Mouse (Mus musculus): ENCODE measurements around the gene Pak1ip1. TPM values are rescaled to one million over a fixed set of nuclear protein-coding genes. Genes with fewer than 3 reads are reported as not detected.

The Pak1ip1 gene
- polyA plus RNA-seq (2015; fragmentation: Nextera tagmentation; extraction: Ambion mirVana), result 55.5 and 55.8 TPM in 2 replicates

- under 1% methylated on average over 58 of the region's 58 CpGs for WGBS
- Histone ChIP-seq H3K4me1 (peaks cover 16% of the 10 kb centered on the region; the same call in 1 of the 2 replicates), H3K9ac (peak within 1 kb of the TSS; percentile 89), H3K27ac (peak within 1 kb of the TSS; percentile 100), H3K4me2 (peak within 1 kb of the TSS; percentile 87), H3K9me3 (no peaks in the 10 kb centered on the region), H3K4me3 (peak within 1 kb of the TSS; percentile 97), H3K27me3 (no peaks in the 10 kb centered on the region), H3K36me3 (peaks cover 18% of the 10 kb centered on the region)
- ATAC-seq (ENCODE audit: insufficient number of reproducible peaks, low FRiP score, low TSS enrichment, low read depth), result peak; percentile 92
Observed at GRCm38 (mm10) chr13:41000926-41001639, at the start of gene Pak1ip1. Gene Pak1ip1 (plus strand): TSS chr13:41001023.

- no peak for ATAC-seq (ENCODE audit: insufficient number of reproducible peaks, low FRiP score, low TSS enrichment, low read depth)
- Histone ChIP-seq H3K36me3 (no peaks in the 10 kb centered on the region), H3K27me3 (no peaks in the 10 kb centered on the region), H3K27ac (no peak overlapping the region), H3K4me1 (no peaks in the 10 kb centered on the region), H3K4me2 (no peak overlapping the region), H3K4me3 (no peak overlapping the region), H3K9ac (no peak overlapping the region), H3K9me3 (no peaks in the 10 kb centered on the region)
- WGBS, result 79% methylated on average over 10 of the region's 10 CpGs
Observed at GRCm38 (mm10) chr13:40951386-40951976, 49.3 kb upstream of the Pak1ip1 start.

GRCm38 (mm10) chr13:40953231-40953630 lies 47.6 kb upstream of the Pak1ip1 start:
- no peak overlapping the region for H3K9ac ChIP-seq
- WGBS, result 71% methylated on average over 6 of the region's 6 CpGs
- H3K9me3 ChIP-seq, result no peaks in the 10 kb centered on the region
- H3K27me3 ChIP-seq, result no peaks in the 10 kb centered on the region
- no peak overlapping the region for H3K4me2 ChIP-seq
- ATAC-seq (ENCODE audit: insufficient number of reproducible peaks, low FRiP score, low TSS enrichment, low read depth), result no peak
- no peaks in the 10 kb centered on the region for H3K4me1 ChIP-seq
- H3K4me3 ChIP-seq, result no peak overlapping the region
- no peaks in the 10 kb centered on the region for H3K36me3 ChIP-seq
- no peak overlapping the region for H3K27ac ChIP-seq

GRCm38 (mm10) chr13:40955773-40956172 lies 45.0 kb upstream of the Pak1ip1 start:
- Histone ChIP-seq H3K4me1 (no peaks in the 10 kb centered on the region), H3K4me3 (no peak overlapping the region), H3K36me3 (no peaks in the 10 kb centered on the region), H3K9me3 (no peaks in the 10 kb centered on the region), H3K27ac (no peak overlapping the region), H3K27me3 (no peaks in the 10 kb centered on the region), H3K9ac (no peak overlapping the region), H3K4me2 (no peak overlapping the region)
- no peak for ATAC-seq (ENCODE audit: insufficient number of reproducible peaks, low FRiP score, low TSS enrichment, low read depth)
- 79% methylated on average over 7 of the region's 7 CpGs for WGBS

GRCm38 (mm10) chr13:40967609-40968008 lies 33.2 kb upstream of the Pak1ip1 start:
- H3K27ac ChIP-seq, result no peak overlapping the region
- no peaks in the 10 kb centered on the region for H3K36me3 ChIP-seq
- H3K4me3 ChIP-seq, result no peak overlapping the region
- no peaks in the 10 kb centered on the region for H3K4me1 ChIP-seq
- no peak overlapping the region for H3K9ac ChIP-seq
- H3K9me3 ChIP-seq, result no peaks in the 10 kb centered on the region
- WGBS, result 87% methylated on average over 10 of the region's 10 CpGs
- H3K4me2 ChIP-seq, result no peak overlapping the region
- ATAC-seq (ENCODE audit: insufficient number of reproducible peaks, low FRiP score, low TSS enrichment, low read depth), result no peak
- no peaks in the 10 kb centered on the region for H3K27me3 ChIP-seq

GRCm38 (mm10) chr13:40968564-40968963 lies 32.3 kb upstream of the Pak1ip1 start:
- WGBS, result 69% methylated on average over 5 of the region's 5 CpGs
- H3K27ac ChIP-seq, result no peak overlapping the region
- ATAC-seq (ENCODE audit: insufficient number of reproducible peaks, low FRiP score, low TSS enrichment, low read depth), result no peak

GRCm38 (mm10) chr13:40969761-40970390 lies 30.9 kb upstream of the Pak1ip1 start:
- 83% methylated on average over 4 of the region's 4 CpGs for WGBS
- Histone ChIP-seq H3K27me3 (no peaks in the 10 kb centered on the region), H3K27ac (no peak overlapping the region), H3K4me1 (no peaks in the 10 kb centered on the region), H3K9ac (no peak overlapping the region), H3K4me2 (no peak overlapping the region), H3K4me3 (no peak overlapping the region), H3K9me3 (no peaks in the 10 kb centered on the region), H3K36me3 (no peaks in the 10 kb centered on the region)
- no peak for ATAC-seq (ENCODE audit: insufficient number of reproducible peaks, low FRiP score, low TSS enrichment, low read depth)

More at GRCm38 (mm10) chr13:40968564-40968963, 32.3 kb upstream of the Pak1ip1 start:
- Histone ChIP-seq H3K27me3 (no peaks in the 10 kb centered on the region), H3K4me3 (no peak overlapping the region), H3K36me3 (no peaks in the 10 kb centered on the region), H3K4me1 (no peaks in the 10 kb centered on the region), H3K4me2 (no peak overlapping the region), H3K9ac (no peak overlapping the region), H3K9me3 (no peaks in the 10 kb centered on the region)

- 82% methylated on average over 5 of the region's 5 CpGs for WGBS
- H3K4me3 ChIP-seq, result no peak overlapping the region
- H3K4me2 ChIP-seq, result no peak overlapping the region
- no peaks in the 10 kb centered on the region for H3K36me3 ChIP-seq
- H3K4me1 ChIP-seq, result no peaks in the 10 kb centered on the region
- no peak for ATAC-seq (ENCODE audit: insufficient number of reproducible peaks, low FRiP score, low TSS enrichment, low read depth)
- no peaks in the 10 kb centered on the region for H3K27me3 ChIP-seq
- no peaks in the 10 kb centered on the region for H3K9me3 ChIP-seq
- no peak overlapping the region for H3K9ac ChIP-seq
- no peak overlapping the region for H3K27ac ChIP-seq
Observed at GRCm38 (mm10) chr13:40971261-40971660, 29.6 kb upstream of the Pak1ip1 start.

- WGBS, result 83% methylated on average over 2 of the region's 2 CpGs
- H3K4me1 ChIP-seq, result no peaks in the 10 kb centered on the region
- no peak overlapping the region for H3K27ac ChIP-seq
- H3K4me3 ChIP-seq, result no peak overlapping the region
- no peak for ATAC-seq (ENCODE audit: insufficient number of reproducible peaks, low FRiP score, low TSS enrichment, low read depth)
- H3K4me2 ChIP-seq, result no peak overlapping the region
- H3K9me3 ChIP-seq, result no peaks in the 10 kb centered on the region
- H3K36me3 ChIP-seq, result no peaks in the 10 kb centered on the region
- no peaks in the 10 kb centered on the region for H3K27me3 ChIP-seq
- no peak overlapping the region for H3K9ac ChIP-seq
Observed at GRCm38 (mm10) chr13:40971831-40972230, 29.0 kb upstream of the Pak1ip1 start.

GRCm38 (mm10) chr13:40972976-40973375 lies 27.8 kb upstream of the Pak1ip1 start:
- WGBS, result 90% methylated on average over 5 of the region's 5 CpGs
- Histone ChIP-seq H3K27ac (no peak overlapping the region), H3K36me3 (no peaks in the 10 kb centered on the region), H3K9me3 (no peaks in the 10 kb centered on the region), H3K4me1 (no peaks in the 10 kb centered on the region), H3K4me2 (no peak overlapping the region), H3K27me3 (no peaks in the 10 kb centered on the region), H3K4me3 (no peak overlapping the region), H3K9ac (no peak overlapping the region)
- no peak for ATAC-seq (ENCODE audit: insufficient number of reproducible peaks, low FRiP score, low TSS enrichment, low read depth)

- Histone ChIP-seq H3K9ac (no peak overlapping the region), H3K4me1 (no peaks in the 10 kb centered on the region), H3K27ac (no peak overlapping the region), H3K27me3 (no peaks in the 10 kb centered on the region), H3K36me3 (no peaks in the 10 kb centered on the region), H3K4me2 (no peak overlapping the region), H3K9me3 (no peaks in the 10 kb centered on the region), H3K4me3 (no peak overlapping the region)
- no peak for ATAC-seq (ENCODE audit: insufficient number of reproducible peaks, low FRiP score, low TSS enrichment, low read depth)
- 14% methylated on average over 7 of the region's 7 CpGs for WGBS
Observed at GRCm38 (mm10) chr13:40977609-40978008, 23.2 kb upstream of the Pak1ip1 start.

- Histone ChIP-seq H3K9me3 (no peaks in the 10 kb centered on the region), H3K4me3 (no peak overlapping the region), H3K4me1 (no peaks in the 10 kb centered on the region), H3K9ac (no peak overlapping the region), H3K27ac (no peak overlapping the region), H3K36me3 (no peaks in the 10 kb centered on the region), H3K4me2 (no peak overlapping the region), H3K27me3 (no peaks in the 10 kb centered on the region)
- ATAC-seq (ENCODE audit: insufficient number of reproducible peaks, low FRiP score, low TSS enrichment, low read depth), result no peak
- 80% methylated on average over 4 of the region's 4 CpGs for WGBS
Observed at GRCm38 (mm10) chr13:40978652-40979051, 22.2 kb upstream of the Pak1ip1 start.
